Mouse (Mus musculus) gastrocnemius, adult 2 months (tissue): ENCODE measurements around the gene Tcl1b2. TPM values are rescaled to one million over a fixed set of nuclear protein-coding genes. Genes with fewer than 3 reads are reported as not detected.

ENCODE experiments used
- DNase-seq: peaks from one replicate; pipeline ENCODE4 v3.0.0; 2022
- H3K27ac ChIP-seq: fragments of 200-600 bp; 2 replicates; pipeline ENCODE4 v1.8.1; 2022; ENCODE audit warnings: mild to moderate bottlenecking
- H3K4me3 ChIP-seq: fragments of 200-600 bp; 2 replicates; pipeline ENCODE4 v1.8.1; 2022; ENCODE audit warnings: mild to moderate bottlenecking, moderate library complexity
- CTCF ChIP-seq: fragments of 200-600 bp; IDR thresholded peaks from 2 replicates; pipeline ENCODE4 v1.8.1; 2022; ENCODE audit warnings: antibody characterized with exemption, mild to moderate bottlenecking, moderate library complexity
- intact Hi-C: fragments of 180-260 bp; cut with DNase I; formaldehyde crosslinking; loops from one replicate; pipeline ENCODE4 v1.15.1; 2025
- long read RNA-seq, 2 experiments: library from polyadenylated mRNA; stranded (forward); transcript quantifications; one replicate each; pipeline ENCODE4 v2.0.0; 2021
- total RNA-seq, 2 experiments: library from RNA; stranded (reverse); gene quantifications; 2 replicates each; pipeline ENCODE4 v1.2.3; 2021

The Tcl1b2 gene
- not detected for total RNA-seq
- long read RNA-seq, experiment 1: 0 reads
- long read RNA-seq, experiment 2: 0 reads

DNA sequence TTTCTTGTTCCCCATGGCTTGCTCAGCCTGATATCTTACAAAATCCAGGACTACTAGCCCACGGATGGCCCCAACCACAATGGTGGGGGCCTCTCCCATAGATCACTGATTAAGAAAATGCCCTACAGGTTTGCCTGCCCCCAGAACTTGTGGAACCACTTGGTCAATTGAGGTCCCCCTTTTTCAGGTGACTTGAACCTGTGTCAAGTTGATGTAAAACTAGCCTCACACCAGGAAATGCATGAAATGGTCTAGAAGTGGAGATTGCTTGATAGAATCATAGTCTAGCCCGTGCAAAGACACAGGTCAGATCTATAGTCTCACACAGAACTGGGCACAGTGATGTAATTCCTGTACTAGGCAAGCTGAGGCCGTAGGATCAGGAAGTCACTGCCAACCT is at the start of gene Tcl1b2:
Gene Tcl1b2, plus strand, starts transcription at position 301 of the 400 bp plus-strand sequence.
- no peak within 1 kb of the TSS for H3K27ac ChIP-seq
- DNase-seq: no peak
- no peak within 1 kb of the TSS for H3K4me3 ChIP-seq
- intact Hi-C loops: no loop called here
- no peak for TF ChIP-seq CTCF

DNA sequence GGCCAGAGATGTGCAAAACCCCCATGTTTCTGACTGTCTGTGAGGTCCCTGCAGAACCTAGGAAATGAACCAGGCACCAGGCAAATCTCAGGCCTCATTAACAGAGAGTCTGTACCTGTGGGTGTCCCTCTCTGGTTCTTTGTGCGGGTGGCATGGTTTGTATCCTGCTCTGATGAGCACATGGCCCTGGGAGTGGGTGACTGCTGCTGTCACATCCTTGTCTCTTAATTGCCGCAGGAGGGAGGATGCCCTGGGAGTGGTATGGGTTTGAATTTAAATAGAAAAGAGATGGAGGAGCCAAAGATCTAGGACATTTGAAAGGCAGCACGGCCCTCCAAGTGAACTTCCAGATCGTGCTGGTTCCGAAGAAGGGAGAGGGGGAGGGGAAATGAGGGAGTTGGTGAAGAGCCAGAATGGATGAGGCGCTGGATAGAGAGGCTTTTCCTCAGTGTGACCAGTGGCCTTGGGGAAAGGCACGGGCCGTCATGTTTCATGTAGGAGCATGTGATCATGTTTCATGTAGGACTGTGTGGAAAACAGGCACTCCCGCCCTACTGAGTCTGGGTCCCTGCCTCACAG is 46.3 kb upstream of the Tcl1b2 start:
- intact Hi-C loops: loop anchor here (10.0 kb wide), 1 partner anchor 145 kb away; no protein-coding TSS in a partner anchor
- Histone ChIP-seq H3K4me3 (no peak overlapping the region), H3K27ac (peak overlapping the region; percentile 70)
- no peak for DNase-seq
- TF ChIP-seq CTCF: no peak

DNA sequence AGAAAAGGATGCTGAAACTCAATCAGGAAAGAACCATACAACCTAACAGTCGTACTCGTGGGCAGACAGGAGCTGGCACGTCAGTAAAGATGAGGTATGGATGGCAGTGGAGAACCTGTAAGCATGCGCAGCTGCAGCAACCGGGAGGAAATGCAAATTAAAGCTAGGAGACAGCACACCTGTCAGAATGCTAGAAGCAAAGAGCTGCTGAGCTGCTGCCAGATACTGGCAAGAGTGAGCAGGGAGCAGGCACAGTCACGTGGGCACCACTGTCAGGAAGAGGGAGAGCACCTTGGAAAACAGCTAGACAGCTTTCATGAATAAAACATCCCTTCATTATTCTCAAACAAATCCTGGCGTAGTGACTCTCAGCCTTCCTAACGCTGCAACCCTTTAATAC is 42.9 kb upstream of the Tcl1b2 start:
- DNase-seq: no peak
- no peak for TF ChIP-seq CTCF
- intact Hi-C loops: loop anchor here (2.0 to 10.0 kb wide), 2 partner anchors 28 to 148 kb away; no protein-coding TSS in a partner anchor
- Histone ChIP-seq H3K27ac (no peak overlapping the region), H3K4me3 (no peak overlapping the region)

DNA sequence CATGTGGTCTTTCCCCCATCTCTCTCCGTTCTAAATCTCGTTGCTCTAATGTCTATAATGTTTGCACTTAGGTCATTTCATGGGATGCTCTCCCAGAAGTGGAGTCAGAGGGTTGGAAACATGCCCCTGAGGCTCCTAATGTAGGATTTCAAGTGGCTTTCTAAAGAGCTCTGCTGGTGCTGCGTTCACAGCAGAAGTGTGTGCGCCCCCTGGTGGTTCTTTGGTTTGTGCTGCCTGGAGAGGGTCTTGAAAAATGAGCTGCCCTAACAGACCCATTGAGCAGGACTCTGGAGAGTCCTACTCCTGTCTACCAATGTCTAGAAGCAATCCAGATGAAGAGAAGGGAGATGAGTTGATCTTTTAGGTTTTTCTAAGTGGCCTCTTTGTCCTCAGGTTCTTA is 41.8 kb upstream of the Tcl1b2 start:
- intact Hi-C loops: loop anchor here (10.0 kb wide), 1 partner anchor 149 kb away; no protein-coding TSS in a partner anchor
- no peak overlapping the region for H3K4me3 ChIP-seq
- peak; percentile 86 for TF ChIP-seq CTCF
- no peak overlapping the region for H3K27ac ChIP-seq
- peak; percentile 86 for DNase-seq

DNA sequence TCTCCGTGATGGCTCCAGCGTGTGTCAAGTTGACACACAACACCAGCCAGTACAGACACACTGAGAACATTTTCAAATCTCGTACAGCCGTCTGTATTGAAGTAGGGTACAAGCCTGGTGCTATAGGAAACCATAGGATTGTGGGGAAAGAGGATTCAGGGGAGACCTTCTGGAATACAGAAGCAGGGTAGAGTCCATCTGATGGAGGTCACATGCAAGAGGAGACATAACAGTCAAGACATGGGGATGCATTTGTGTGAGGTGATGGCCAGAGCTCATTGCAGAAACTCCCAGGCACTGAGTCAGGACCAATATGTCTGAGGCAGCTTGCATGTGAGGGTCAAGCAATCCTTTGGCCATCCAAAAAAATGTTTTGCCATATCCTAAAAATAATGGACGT is 40.5 kb upstream of the Tcl1b2 start:
- intact Hi-C loops: loop anchor here (1.0 to 10.0 kb wide), 2 partner anchors 54 to 151 kb away; no protein-coding TSS in a partner anchor
- no peak for TF ChIP-seq CTCF
- no peak overlapping the region for H3K27ac ChIP-seq
- no peak for DNase-seq
- H3K4me3 ChIP-seq: no peak overlapping the region

DNA sequence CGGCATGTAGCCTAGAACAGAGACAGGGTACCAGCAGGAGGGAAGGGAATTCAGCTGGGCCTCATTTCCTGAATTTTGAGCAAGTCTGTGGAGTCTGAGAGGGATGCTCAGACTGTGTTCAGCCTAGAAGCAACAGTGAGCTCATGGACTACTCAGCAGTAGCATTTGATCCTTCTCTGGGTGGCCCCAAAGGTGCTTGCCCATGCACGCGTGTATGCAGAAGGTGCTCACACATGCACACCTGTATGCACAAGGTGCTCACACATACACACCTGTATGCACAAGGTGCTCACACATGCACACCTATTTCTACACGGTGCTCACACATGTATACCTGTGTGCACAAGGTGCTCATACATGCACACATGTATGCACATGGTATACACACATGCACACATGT is 37.0 kb upstream of the Tcl1b2 start:
- intact Hi-C loops: loop anchor here (10.0 kb wide), 1 partner anchor 154 kb away; no protein-coding TSS in a partner anchor
- TF ChIP-seq CTCF: no peak
- Histone ChIP-seq H3K4me3 (no peak overlapping the region), H3K27ac (no peak overlapping the region)
- no peak for DNase-seq

DNA sequence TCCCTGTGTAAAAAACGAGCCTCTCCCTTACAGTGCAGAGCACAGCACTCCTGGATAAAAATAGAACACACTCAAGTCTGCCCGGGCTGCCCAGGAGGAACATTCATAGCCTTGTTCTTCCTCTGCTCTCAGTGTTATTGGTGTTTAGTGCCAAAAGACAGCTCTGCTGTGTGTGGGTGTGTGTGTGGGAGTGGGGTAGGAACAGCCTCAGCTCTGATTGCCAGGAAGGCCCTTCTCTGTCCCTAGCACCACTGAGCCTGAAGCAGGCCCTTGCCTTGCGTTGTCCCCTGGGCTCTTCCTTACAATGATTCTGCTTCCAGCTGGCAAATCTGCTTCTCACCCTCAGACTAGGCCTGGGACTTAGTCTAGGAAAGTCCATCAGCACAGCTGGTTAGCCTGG is 36.4 kb upstream of the Tcl1b2 start:
- intact Hi-C loops: loop anchor here (10.0 kb wide), 1 partner anchor 155 kb away; no protein-coding TSS in a partner anchor
- 0 out of 2 replicates have a peak overlapping the region, but pooled peaks have one; percentile 24 for H3K27ac ChIP-seq
- no peak for DNase-seq
- no peak for TF ChIP-seq CTCF
- H3K4me3 ChIP-seq: no peak overlapping the region

DNA sequence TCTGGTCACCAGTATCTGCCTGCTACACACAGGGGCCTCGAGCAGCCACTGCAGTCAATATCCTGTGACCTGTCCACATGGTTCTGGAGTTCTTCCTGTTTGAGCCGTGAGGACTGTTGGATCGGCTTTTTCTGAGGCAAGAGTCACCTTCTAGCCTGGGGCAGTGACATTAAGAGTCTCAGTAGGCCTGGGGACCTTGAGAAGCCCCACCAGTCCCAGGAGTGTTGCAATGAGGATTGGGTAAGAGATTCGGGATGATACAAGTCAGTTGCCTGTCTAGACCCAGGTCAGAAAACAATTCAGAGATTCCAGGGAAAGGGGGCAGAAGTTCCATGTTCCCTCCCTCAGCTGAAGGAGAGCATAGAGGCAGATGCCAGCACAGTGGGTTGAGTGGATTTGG is 36.0 kb upstream of the Tcl1b2 start:
- no peak for DNase-seq
- intact Hi-C loops: loop anchor here (10.0 kb wide), 1 partner anchor 155 kb away; no protein-coding TSS in a partner anchor
- no peak for TF ChIP-seq CTCF
- H3K4me3 ChIP-seq: no peak overlapping the region
- H3K27ac ChIP-seq: no peak overlapping the region

DNA sequence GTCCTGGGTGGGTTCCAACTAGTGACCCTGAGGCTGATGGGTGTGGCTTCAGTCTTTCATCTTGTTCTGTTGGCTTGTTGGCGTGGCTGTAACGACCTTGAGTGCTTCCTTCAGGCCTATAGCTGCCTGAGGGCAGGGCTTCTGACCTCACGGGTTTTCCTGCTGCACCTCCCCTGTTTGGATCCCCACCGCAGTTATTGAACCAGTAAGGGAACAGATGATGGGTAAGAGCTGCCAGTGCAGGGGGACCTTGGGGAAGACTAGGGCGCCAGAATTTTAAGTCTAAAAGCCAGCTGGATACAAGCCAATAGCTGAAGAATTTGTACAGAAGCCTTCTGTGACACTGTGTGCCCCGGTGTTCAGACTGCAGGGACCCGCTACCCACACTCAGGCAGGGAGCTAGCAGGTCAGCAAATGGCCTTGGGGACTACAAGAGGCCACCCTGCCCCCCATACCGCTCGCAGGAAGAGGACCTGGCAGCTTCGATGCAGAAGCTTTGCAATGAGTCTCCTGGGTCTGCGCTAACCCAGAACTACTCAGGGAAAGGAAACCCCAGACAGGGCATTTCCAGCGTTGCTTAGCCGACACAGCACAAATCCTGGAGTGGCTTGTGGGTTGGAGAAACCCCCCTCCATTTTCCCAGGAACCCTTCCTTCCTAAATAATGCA is 33.4 kb upstream of the Tcl1b2 start:
- intact Hi-C loops: no loop called here
- H3K27ac ChIP-seq: no peak overlapping the region
- no peak for TF ChIP-seq CTCF
- no peak for DNase-seq
- H3K4me3 ChIP-seq: no peak overlapping the region

DNA sequence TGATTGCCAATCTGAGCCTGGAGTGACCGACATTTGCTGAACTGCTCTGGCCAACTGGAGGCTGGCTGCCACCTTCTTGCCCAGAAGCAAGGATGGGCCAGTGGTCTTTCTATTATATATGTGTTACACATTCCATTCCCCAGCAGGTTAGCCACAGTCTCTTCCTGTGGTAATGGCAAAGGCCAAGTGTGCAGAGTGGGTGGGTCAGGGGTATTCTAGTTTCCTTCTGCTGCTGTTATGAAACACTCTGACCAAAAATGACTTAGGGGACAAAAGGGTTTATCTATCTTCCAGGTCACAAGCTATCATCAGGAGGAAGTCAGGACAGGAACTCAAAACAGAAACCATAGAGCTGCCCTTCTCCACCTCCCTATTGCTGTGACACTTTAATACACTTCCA is 29.2 kb upstream of the Tcl1b2 start:
- no peak for DNase-seq
- intact Hi-C loops: no loop called here
- TF ChIP-seq CTCF: no peak
- Histone ChIP-seq H3K27ac (no peak overlapping the region), H3K4me3 (no peak overlapping the region)

DNA sequence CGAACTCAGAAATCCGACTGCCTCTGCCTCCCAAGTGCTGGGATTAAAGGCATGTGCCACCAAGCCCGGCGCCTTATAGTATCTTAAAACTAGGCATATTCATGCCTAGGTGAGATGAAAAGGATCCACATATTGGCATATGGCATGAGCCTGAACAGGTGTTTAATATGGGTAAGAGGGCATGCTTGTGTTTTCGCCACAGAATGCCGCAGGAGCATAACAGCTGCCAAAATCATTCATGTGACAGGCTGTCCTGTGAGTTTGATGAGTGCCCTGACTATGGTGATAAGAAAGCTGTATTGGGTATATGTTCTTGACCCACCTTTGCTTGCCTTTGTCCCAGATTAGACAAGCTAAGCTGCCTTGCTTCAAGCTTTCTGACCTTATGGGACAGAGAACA is 20.5 kb upstream of the Tcl1b2 start:
- DNase-seq: no peak
- intact Hi-C loops: no loop called here

DNA sequence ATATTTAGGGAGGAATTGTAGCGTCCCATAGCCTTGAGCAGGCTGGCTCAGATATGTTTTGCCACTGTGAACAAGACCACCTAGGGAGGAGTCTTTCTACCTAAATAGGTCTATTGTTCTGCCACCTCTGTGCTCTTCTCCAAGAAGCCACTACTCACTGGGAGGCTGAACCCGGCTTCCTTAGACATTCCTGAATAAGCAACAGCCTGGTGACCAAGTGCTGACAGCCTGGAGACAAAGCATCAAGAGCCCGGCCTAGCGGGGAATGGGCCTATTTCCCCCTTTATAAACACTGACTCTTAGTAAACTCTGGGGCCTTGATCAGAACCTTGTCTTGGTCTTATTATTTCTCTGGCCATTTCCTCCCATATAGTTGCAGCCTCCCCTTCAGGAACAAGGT is 19.3 kb upstream of the Tcl1b2 start:
- H3K4me3 ChIP-seq: no peak overlapping the region
- no peak for TF ChIP-seq CTCF
- H3K27ac ChIP-seq: no peak overlapping the region
- DNase-seq: no peak
- intact Hi-C loops: no loop called here

More for the DNA sequence above, 20.5 kb upstream of the Tcl1b2 start:
- TF ChIP-seq CTCF: no peak
- no peak overlapping the region for H3K27ac ChIP-seq
- no peak overlapping the region for H3K4me3 ChIP-seq

DNA sequence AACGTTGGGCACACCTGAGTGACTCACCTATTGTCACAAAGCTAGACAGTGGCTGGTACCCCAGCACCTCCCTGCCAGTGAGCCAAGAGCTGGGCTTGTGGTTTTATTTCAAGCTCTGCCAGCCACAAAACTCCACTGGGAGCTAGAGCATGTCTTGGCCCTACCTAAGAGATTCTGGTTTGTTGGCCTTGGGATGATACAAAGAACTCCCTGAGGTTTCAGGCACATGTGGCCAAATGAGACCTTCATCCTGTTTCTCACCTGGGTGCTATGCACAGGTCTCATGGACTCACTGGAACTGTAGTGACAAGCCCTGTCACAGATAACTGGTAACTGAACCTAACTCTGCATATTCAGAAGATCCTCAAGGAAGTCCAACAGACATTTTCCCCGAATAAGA is 18.2 kb upstream of the Tcl1b2 start:
- Histone ChIP-seq H3K27ac (no peak overlapping the region), H3K4me3 (no peak overlapping the region)
- intact Hi-C loops: no loop called here
- TF ChIP-seq CTCF: no peak
- no peak for DNase-seq
